Mouse (Mus musculus) bone marrow macrophage, adult 2 months (primary cell): ENCODE results near the gene Foxc1.

Experiments
- CTCF ChIP-seq: IDR thresholded peaks from 2 replicates; pipeline ENCODE4 v1.5.1; 2012; ENCODE audit warnings: low read depth, mild to moderate bottlenecking, low read length, moderate library complexity
- POLR2A ChIP-seq: IDR thresholded peaks from 2 replicates; pipeline ENCODE4 v1.6.1; 2012; ENCODE audit warnings: mild to moderate bottlenecking, low read depth, low read length, borderline replicate concordance

DNA sequence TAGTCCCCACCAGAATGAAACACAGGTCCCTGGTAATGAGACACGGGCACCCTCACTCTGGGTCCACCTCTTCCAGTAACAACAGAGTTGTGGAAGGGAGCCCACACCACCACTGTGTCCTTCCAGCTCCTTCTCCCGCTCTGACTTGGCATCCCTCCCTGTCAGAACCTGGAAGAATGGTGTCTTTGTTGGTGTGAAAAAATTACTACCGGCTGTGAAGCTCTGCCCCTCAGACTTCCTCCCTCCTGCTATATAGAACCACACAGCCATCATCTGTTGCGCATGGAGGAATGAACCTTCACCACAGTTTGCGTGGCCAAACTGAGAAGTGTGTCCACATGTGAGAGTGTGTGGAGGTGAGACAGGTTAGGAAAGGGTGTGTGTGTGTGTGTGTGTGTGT is 30.7 kb upstream of the Foxc1 start:
- TF ChIP-seq CTCF, result no peak
- TF ChIP-seq POLR2A, result no peak
